Mouse (Mus musculus) hindbrain, embryonic 13.5 days (tissue): Measurements from ENCODE around the gene Arfip1. TPM values are rescaled to one million over a fixed set of nuclear protein-coding genes. Genes with fewer than 3 reads are reported as not detected.
A peak's percentile ranks its signal among the peaks of the same experiment; 100 is the strongest.

Experiments used
- ATAC-seq: fragments of 200-750 bp; cut with Nextera tagmentation; 2 replicates; pipeline ENCODE4 v1.8.0; 2017; ENCODE audit warnings: moderate TSS enrichment; ENCODE audit not compliant: low FRiP score
- H3K27ac ChIP-seq: fragments of 300-500 bp; sonication (generic); 2 replicates; pipeline ENCODE4 v1.5.1; 2015; ENCODE audit warnings: inconsistent platforms, mild to moderate bottlenecking, moderate library complexity
- H3K27me3 ChIP-seq: fragments of 300-500 bp; sonication (generic); 2 replicates; pipeline ENCODE4 v1.6.1; 2015; ENCODE audit warnings: mild to moderate bottlenecking, inconsistent platforms
- H3K36me3 ChIP-seq: fragments of 300-500 bp; sonication (generic); 2 replicates; pipeline ENCODE4 v1.6.1; 2015; ENCODE audit warnings: mild to moderate bottlenecking, inconsistent platforms
- H3K4me1 ChIP-seq: fragments of 300-500 bp; sonication (generic); replicated peaks from 2 replicates; pipeline ENCODE4 v1.6.1; 2015; ENCODE audit warnings: inconsistent platforms
- H3K4me2 ChIP-seq: fragments of 300-500 bp; sonication (generic); 2 replicates; pipeline ENCODE4 v1.6.1; 2015; ENCODE audit warnings: inconsistent platforms, mild to moderate bottlenecking, moderate library complexity
- H3K4me3 ChIP-seq: fragments of 300-500 bp; sonication (generic); 2 replicates; pipeline ENCODE4 v1.5.1; 2015; ENCODE audit warnings: mild to moderate bottlenecking, inconsistent platforms
- H3K9ac ChIP-seq: fragments of 300-500 bp; sonication (generic); 2 replicates; pipeline ENCODE4 v1.6.1; 2015; ENCODE audit warnings: mild to moderate bottlenecking, inconsistent platforms
- H3K9me3 ChIP-seq: fragments of 300-500 bp; sonication (generic); 2 replicates; pipeline ENCODE4 v1.6.1; 2016; ENCODE audit warnings: inconsistent platforms
- WGBS: fragments of 180-500 bp; shearing (Covaris S2); methylation state at CpG from one replicate; pipeline ENCODE4 v1.1.7; 2015; 5-methylcytosine and 5-hydroxymethylcytosine counted together
- polyA plus RNA-seq: library from polyadenylated mRNA; unstranded; fragments of >200 nt; fragmentation: Nextera tagmentation; extraction: Ambion mirVana; gene quantifications from 2 replicates; pipeline ENCODE4 v1.2.1, GENCODE M21; 2015

The Arfip1 gene
- polyA plus RNA-seq, 1 experiment from 2014 or later, result 27.5 TPM

- no peak for ATAC-seq
- WGBS, result 88% methylated on average over 6 of the region's 6 CpGs
Measured at GRCm38 (mm10) chr3:84598756-84599155, 16.3 kb upstream of the Arfip1 start.

GRCm38 (mm10) chr3:84597996-84598734 lies 15.7 kb upstream of the Arfip1 start:
- no peak overlapping the region for H3K27ac ChIP-seq
- no peaks in the 10 kb centered on the region for H3K36me3 ChIP-seq
- peaks cover 3% of the 10 kb centered on the region; the same call in 1 of the 2 replicates for H3K27me3 ChIP-seq
- 89% methylated on average over 6 of the region's 6 CpGs for WGBS
- H3K4me1 ChIP-seq, result 0 out of 2 replicates have a peak, but pooled peaks cover 5% of the 10 kb centered on the region
- H3K9ac ChIP-seq, result no peak overlapping the region
- no peak overlapping the region for H3K4me2 ChIP-seq
- no peaks in the 10 kb centered on the region for H3K9me3 ChIP-seq
- no peak overlapping the region for H3K4me3 ChIP-seq
- ATAC-seq, result no peak

More at GRCm38 (mm10) chr3:84598756-84599155, 16.3 kb upstream of the Arfip1 start:
- Histone ChIP-seq H3K9me3 (no peaks in the 10 kb centered on the region), H3K36me3 (no peaks in the 10 kb centered on the region), H3K27me3 (peaks cover 3% of the 10 kb centered on the region; the same call in 1 of the 2 replicates), H3K27ac (no peak overlapping the region), H3K4me3 (no peak overlapping the region), H3K9ac (no peak overlapping the region), H3K4me2 (no peak overlapping the region), H3K4me1 (0 out of 2 replicates have a peak, but pooled peaks cover 5% of the 10 kb centered on the region)

- Histone ChIP-seq H3K9me3 (no peaks in the 10 kb centered on the region), H3K4me2 (no peak overlapping the region), H3K9ac (no peak overlapping the region), H3K27ac (no peak overlapping the region), H3K4me1 (0 out of 2 replicates have a peak, but pooled peaks cover 5% of the 10 kb centered on the region), H3K27me3 (peaks cover 3% of the 10 kb centered on the region; the same call in 1 of the 2 replicates), H3K36me3 (no peaks in the 10 kb centered on the region), H3K4me3 (no peak overlapping the region)
- 37% methylated on average over 5 of the region's 5 CpGs for WGBS
- no peak for ATAC-seq
Measured at GRCm38 (mm10) chr3:84595677-84596234, 13.3 kb upstream of the Arfip1 start.

- H3K36me3 ChIP-seq, result no peaks in the 10 kb centered on the region
- H3K4me3 ChIP-seq, result peak overlapping the region; percentile 4; the same call in 1 of the 2 replicates
- H3K4me1 ChIP-seq, result 0 out of 2 replicates have a peak, but pooled peaks cover 5% of the 10 kb centered on the region
- H3K4me2 ChIP-seq, result peak overlapping the region; percentile 40
- H3K27ac ChIP-seq, result no peak overlapping the region
- WGBS, result 15% methylated on average over 23 of the region's 23 CpGs
- no peak overlapping the region for H3K9ac ChIP-seq
- no peak for ATAC-seq
- peaks cover 3% of the 10 kb centered on the region; the same call in 1 of the 2 replicates for H3K27me3 ChIP-seq
- H3K9me3 ChIP-seq, result no peaks in the 10 kb centered on the region
Measured at GRCm38 (mm10) chr3:84594894-84595676, 12.7 kb upstream of the Arfip1 start.

GRCm38 (mm10) chr3:84593274-84593673 lies 10.8 kb upstream of the Arfip1 start, which contains the start of gene Tigd4:
TSS of gene Tigd4 (plus strand) at chr3:84593574.
- no peak for ATAC-seq
- Histone ChIP-seq H3K27ac (no peak within 1 kb of the TSS), H3K4me3 (no peak within 1 kb of the TSS), H3K4me2 (no peak within 1 kb of the TSS), H3K27me3 (no peaks in the 10 kb centered on the region; the same call in 1 of the 2 replicates), H3K9ac (no peak within 1 kb of the TSS), H3K9me3 (no peaks in the 10 kb centered on the region), H3K4me1 (0 out of 2 replicates have a peak, but pooled peaks cover 5% of the 10 kb centered on the region), H3K36me3 (no peaks in the 10 kb centered on the region)
- 96% methylated on average over 2 of the region's 2 CpGs for WGBS

- Histone ChIP-seq H3K9me3 (no peaks in the 10 kb centered on the region), H3K36me3 (no peaks in the 10 kb centered on the region), H3K27me3 (no peaks in the 10 kb centered on the region), H3K4me1 (peaks cover 11% of the 10 kb centered on the region), H3K27ac (no peak overlapping the region), H3K4me3 (no peak overlapping the region), H3K9ac (no peak overlapping the region), H3K4me2 (no peak overlapping the region)
- ATAC-seq, result no peak
- WGBS, result 70% methylated on average over 5 of the region's 5 CpGs
Measured at GRCm38 (mm10) chr3:84586736-84587135, 4.3 kb upstream of the Arfip1 start.

- peak overlapping the region; percentile 94 for H3K27ac ChIP-seq
- peak overlapping the region; percentile 82 for H3K9ac ChIP-seq
- 0% methylated on average over 27 of the region's 27 CpGs for WGBS
- peak overlapping the region; percentile 89 for H3K4me2 ChIP-seq
- H3K36me3 ChIP-seq, result no peaks in the 10 kb centered on the region
- no peaks in the 10 kb centered on the region for H3K9me3 ChIP-seq
- peak overlapping the region; percentile 81 for H3K4me3 ChIP-seq
- peaks cover 29% of the 10 kb centered on the region for H3K4me1 ChIP-seq
- peak; percentile 70 for ATAC-seq
- no peaks in the 10 kb centered on the region for H3K27me3 ChIP-seq
Measured at GRCm38 (mm10) chr3:84582913-84583276, 470 bp upstream of the Arfip1 start.

GRCm38 (mm10) chr3:84581696-84582022 lies 766 bp downstream of the Arfip1 start:
- H3K4me1 ChIP-seq, result peaks cover 33% of the 10 kb centered on the region
- peak overlapping the region; percentile 81 for H3K4me3 ChIP-seq
- WGBS, result 0% methylated on average over 4 of the region's 4 CpGs
- no peaks in the 10 kb centered on the region for H3K36me3 ChIP-seq
- H3K27me3 ChIP-seq, result no peaks in the 10 kb centered on the region
- peak overlapping the region; percentile 94 for H3K27ac ChIP-seq
- peak overlapping the region; percentile 82 for H3K9ac ChIP-seq
- no peaks in the 10 kb centered on the region for H3K9me3 ChIP-seq
- peak overlapping the region; percentile 89 for H3K4me2 ChIP-seq
- ATAC-seq, result no peak

GRCm38 (mm10) chr3:84580716-84581115 lies 1.7 kb downstream of the Arfip1 start:
- Histone ChIP-seq H3K9ac (peak overlapping the region; percentile 36; the same call in 1 of the 2 replicates), H3K27me3 (no peaks in the 10 kb centered on the region), H3K4me1 (peaks cover 33% of the 10 kb centered on the region), H3K9me3 (no peaks in the 10 kb centered on the region), H3K4me3 (peak overlapping the region; percentile 81; the same call in 1 of the 2 replicates), H3K27ac (no peak overlapping the region), H3K36me3 (no peaks in the 10 kb centered on the region), H3K4me2 (peak overlapping the region; percentile 89)
- WGBS, result 72% methylated on average over 4 of the region's 4 CpGs
- ATAC-seq, result no peak

- H3K9me3 ChIP-seq, result no peaks in the 10 kb centered on the region
- 93% methylated on average over 3 of the region's 3 CpGs for WGBS
- H3K36me3 ChIP-seq, result no peaks in the 10 kb centered on the region
- no peak overlapping the region for H3K4me2 ChIP-seq
- no peak overlapping the region for H3K9ac ChIP-seq
- 0 out of 2 replicates have a peak, but pooled peaks cover 3% of the 10 kb centered on the region for H3K4me1 ChIP-seq
- no peak overlapping the region for H3K27ac ChIP-seq
- no peaks in the 10 kb centered on the region for H3K27me3 ChIP-seq
- no peak for ATAC-seq
- H3K4me3 ChIP-seq, result no peak overlapping the region
Measured at GRCm38 (mm10) chr3:84570501-84570900, 11.9 kb downstream of the Arfip1 start.

GRCm38 (mm10) chr3:84569587-84569986 lies 12.8 kb downstream of the Arfip1 start:
- no peak overlapping the region for H3K4me3 ChIP-seq
- no peaks in the 10 kb centered on the region for H3K27me3 ChIP-seq
- H3K9ac ChIP-seq, result no peak overlapping the region
- H3K9me3 ChIP-seq, result no peaks in the 10 kb centered on the region
- H3K27ac ChIP-seq, result no peak overlapping the region
- no peak for ATAC-seq
- 0 out of 2 replicates have a peak, but pooled peaks cover 3% of the 10 kb centered on the region for H3K4me1 ChIP-seq
- WGBS, result 75% methylated on average over 6 of the region's 6 CpGs
- no peak overlapping the region for H3K4me2 ChIP-seq
- no peaks in the 10 kb centered on the region for H3K36me3 ChIP-seq

- Histone ChIP-seq H3K27ac (no peak overlapping the region), H3K9me3 (no peaks in the 10 kb centered on the region), H3K4me1 (0 out of 2 replicates have a peak, but pooled peaks cover 3% of the 10 kb centered on the region), H3K27me3 (no peaks in the 10 kb centered on the region), H3K36me3 (no peaks in the 10 kb centered on the region), H3K9ac (no peak overlapping the region), H3K4me2 (no peak overlapping the region), H3K4me3 (no peak overlapping the region)
- WGBS, result 93% methylated on average over 6 of the region's 6 CpGs
- no peak for ATAC-seq
Measured at GRCm38 (mm10) chr3:84568540-84568939, 13.9 kb downstream of the Arfip1 start.
